Mouse (Mus musculus): ENCODE results near the gene Kcnip1. TPM values are rescaled to one million over a fixed set of nuclear protein-coding genes. Genes with fewer than 3 reads are reported as not detected.

Kcnip1 gene
- total and polyA plus RNA-seq, 2 experiments from 2014 or later, result 0.05 TPM; not detected in 1

DNA sequence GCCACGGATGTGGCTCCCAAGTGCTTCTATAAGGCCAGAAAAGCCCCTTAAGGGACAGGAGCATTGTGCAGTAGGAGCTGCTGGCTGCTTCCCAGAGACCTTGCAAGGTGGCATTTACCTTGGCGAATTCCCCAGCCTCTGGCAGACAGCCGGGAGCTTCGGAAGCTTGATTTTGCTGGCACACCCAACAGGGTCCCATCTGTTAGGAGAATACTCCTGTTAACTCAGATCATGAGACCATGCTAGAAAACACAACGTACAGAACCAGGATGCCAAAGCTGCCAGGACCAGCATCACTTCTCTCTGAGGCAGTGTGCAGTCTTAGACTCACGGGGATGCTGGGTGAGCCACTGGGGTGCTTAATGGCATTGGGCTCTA, 165.1 kb downstream of the Kcnip1 start:
- 57% methylated on average over 6 of the region's 6 CpGs for WGBS
- no peaks in the 10 kb centered on the region for H3K27me3 ChIP-seq (ENCODE audit: control insufficient read depth, insufficient read depth, low read length)
- H3K27ac ChIP-seq (ENCODE audit: low read depth), result no peak overlapping the region
- ATAC-seq (ENCODE audit: insufficient read depth, low read depth), result no peak
- no peaks in the 10 kb centered on the region for H3K4me1 ChIP-seq (ENCODE audit: control insufficient read depth, insufficient read depth)
- H3K36me3 ChIP-seq (replicated peaks; ENCODE audit: control insufficient read depth, insufficient read depth, low read length), result no peaks in the 10 kb centered on the region
- no peak for TF ChIP-seq CTCF (IDR thresholded peaks at IDR 0.05; ENCODE audit: low read depth)
- TF ChIP-seq EP300 (IDR thresholded peaks at IDR 0.05; ENCODE audit: low read depth), result no peak
- no peak overlapping the region for H3K4me3 ChIP-seq (ENCODE audit: low read depth, low read length)
- no peak for DNase-seq (ENCODE audit: low spot score)
- H3K4me2 ChIP-seq (ENCODE audit: low read depth, low read length), result no peak overlapping the region
- H3K9ac ChIP-seq (replicated peaks; ENCODE audit: low read depth, low read length), result no peak overlapping the region
- H3K9me3 ChIP-seq (replicated peaks; ENCODE audit: control insufficient read depth, low read length), result no peaks in the 10 kb centered on the region

DNA sequence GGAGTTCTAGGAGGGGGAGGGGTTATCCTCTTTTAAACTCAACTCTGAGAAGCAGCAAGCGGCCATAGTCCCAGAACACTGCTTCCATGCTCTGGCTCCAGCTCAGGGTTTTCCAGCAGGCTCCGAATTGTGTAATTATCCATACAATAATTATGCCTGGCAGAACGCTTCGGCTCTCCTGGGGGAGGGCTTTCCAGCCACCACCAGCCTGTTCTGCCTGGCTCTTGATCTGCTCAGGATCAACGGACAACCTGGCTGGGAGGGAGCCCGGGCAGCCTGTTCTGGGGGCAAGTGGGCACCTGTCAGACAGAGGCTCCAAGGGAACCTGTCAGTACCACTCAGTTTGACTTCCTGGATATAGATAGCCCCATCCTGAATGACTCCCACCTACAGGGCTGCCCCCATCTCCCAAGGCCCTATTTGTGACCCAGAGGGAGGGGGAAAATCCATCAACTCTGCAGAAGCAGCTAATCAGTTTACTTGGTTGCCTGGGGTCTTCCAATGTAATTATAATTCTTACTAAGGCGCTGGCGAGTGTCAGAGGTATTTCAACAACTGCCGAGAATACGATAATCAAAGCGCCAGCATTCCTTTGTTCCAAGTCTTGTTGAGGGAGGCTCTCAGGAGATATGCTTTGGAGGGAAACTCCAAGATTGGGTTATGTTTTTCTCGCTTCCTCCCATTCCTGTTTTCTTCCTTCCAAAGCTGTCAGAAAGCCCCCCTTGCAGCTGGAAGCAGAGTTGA, 165.7 kb downstream of the Kcnip1 start:
- H3K9ac ChIP-seq (replicated peaks; ENCODE audit: low read depth, low read length), result no peak overlapping the region
- H3K4me1 ChIP-seq (ENCODE audit: control insufficient read depth, insufficient read depth), result no peaks in the 10 kb centered on the region
- DNase-seq (ENCODE audit: low spot score) (no peak), ATAC-seq (ENCODE audit: insufficient read depth, low read depth) (no peak)
- no peaks in the 10 kb centered on the region for H3K27me3 ChIP-seq (ENCODE audit: control insufficient read depth, insufficient read depth, low read length)
- WGBS, result 47% methylated on average over 12 of the region's 12 CpGs
- no peaks in the 10 kb centered on the region for H3K36me3 ChIP-seq (replicated peaks; ENCODE audit: control insufficient read depth, insufficient read depth, low read length)
- H3K4me2 ChIP-seq (ENCODE audit: low read depth, low read length), result no peak overlapping the region
- TF ChIP-seq EP300 (IDR thresholded peaks at IDR 0.05; ENCODE audit: low read depth), result no peak
- H3K27ac ChIP-seq (ENCODE audit: low read depth), result no peak overlapping the region
- no peaks in the 10 kb centered on the region for H3K9me3 ChIP-seq (replicated peaks; ENCODE audit: control insufficient read depth, low read length)
- no peak overlapping the region for H3K4me3 ChIP-seq (ENCODE audit: low read depth, low read length)

DNA sequence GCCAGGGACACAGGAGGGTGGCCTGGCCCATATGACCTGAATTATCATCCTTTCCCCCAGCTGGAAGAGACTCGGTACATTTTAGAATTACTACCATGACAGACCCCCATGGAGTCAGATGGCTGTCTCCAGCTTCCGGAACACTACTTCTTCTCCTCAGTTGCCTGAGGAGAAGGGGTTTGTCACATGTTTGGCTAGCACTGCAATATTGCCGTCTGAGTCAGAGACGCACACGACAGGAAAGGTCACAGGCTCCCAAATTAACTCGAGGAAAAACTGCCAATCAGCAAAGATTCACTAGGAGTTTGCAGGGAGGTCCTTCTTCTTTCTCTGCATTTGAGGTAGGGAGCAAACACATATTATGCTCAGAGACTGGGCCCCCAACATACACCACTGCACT, 168.2 kb downstream of the Kcnip1 start:
- no peaks in the 10 kb centered on the region for H3K9me3 ChIP-seq (replicated peaks; ENCODE audit: control insufficient read depth, low read length)
- TF ChIP-seq CTCF (IDR thresholded peaks at IDR 0.05; ENCODE audit: low read depth) (no peak), EP300 (IDR thresholded peaks at IDR 0.05; ENCODE audit: low read depth) (no peak)
- H3K36me3 ChIP-seq (replicated peaks; ENCODE audit: control insufficient read depth, insufficient read depth, low read length), result no peaks in the 10 kb centered on the region
- H3K27ac ChIP-seq (ENCODE audit: low read depth), result no peak overlapping the region
- WGBS, result 37% methylated on average over 6 of the region's 6 CpGs
- H3K4me1 ChIP-seq (ENCODE audit: control insufficient read depth, insufficient read depth), result no peaks in the 10 kb centered on the region
- no peak overlapping the region for H3K4me3 ChIP-seq (ENCODE audit: low read depth, low read length)
- no peak overlapping the region for H3K4me2 ChIP-seq (ENCODE audit: low read depth, low read length)
- DNase-seq (ENCODE audit: low spot score) (no peak), ATAC-seq (ENCODE audit: insufficient read depth, low read depth) (no peak)
- H3K27me3 ChIP-seq (ENCODE audit: control insufficient read depth, insufficient read depth, low read length), result no peaks in the 10 kb centered on the region
- no peak overlapping the region for H3K9ac ChIP-seq (replicated peaks; ENCODE audit: low read depth, low read length)

DNA sequence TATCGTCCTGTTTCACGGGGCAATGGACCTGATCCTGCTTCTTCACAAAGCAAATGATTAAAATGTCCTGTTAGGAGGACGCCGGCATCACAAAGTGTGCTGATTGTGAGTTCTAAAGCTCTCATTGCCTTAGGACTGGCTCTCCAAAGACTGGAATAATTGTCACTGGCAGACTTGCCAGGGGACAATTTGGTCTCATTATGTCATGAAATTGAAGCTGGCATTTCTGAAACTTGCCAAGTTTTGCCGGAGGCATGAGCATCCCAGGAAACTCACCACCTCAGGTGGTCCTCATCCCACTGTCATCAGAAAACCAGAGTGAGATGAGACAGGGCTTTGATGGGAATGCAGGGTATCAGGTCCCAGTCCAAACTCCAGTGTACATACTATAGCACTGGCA, 171.6 kb downstream of the Kcnip1 start:
- TF ChIP-seq CTCF (IDR thresholded peaks at IDR 0.05; ENCODE audit: low read depth) (no peak), EP300 (IDR thresholded peaks at IDR 0.05; ENCODE audit: low read depth) (no peak)
- H3K4me2 ChIP-seq (ENCODE audit: low read depth, low read length), result no peak overlapping the region
- no peaks in the 10 kb centered on the region for H3K27me3 ChIP-seq (ENCODE audit: control insufficient read depth, insufficient read depth, low read length)
- DNase-seq (ENCODE audit: low spot score) (no peak), ATAC-seq (ENCODE audit: insufficient read depth, low read depth) (no peak)
- no peak overlapping the region for H3K4me3 ChIP-seq (ENCODE audit: low read depth, low read length)
- H3K36me3 ChIP-seq (replicated peaks; ENCODE audit: control insufficient read depth, insufficient read depth, low read length), result no peaks in the 10 kb centered on the region
- WGBS, result 83% methylated on average over 5 of the region's 5 CpGs
- H3K27ac ChIP-seq (ENCODE audit: low read depth), result no peak overlapping the region
- H3K9ac ChIP-seq (replicated peaks; ENCODE audit: low read depth, low read length), result no peak overlapping the region
- H3K9me3 ChIP-seq (replicated peaks; ENCODE audit: control insufficient read depth, low read length), result no peaks in the 10 kb centered on the region
- no peaks in the 10 kb centered on the region for H3K4me1 ChIP-seq (ENCODE audit: control insufficient read depth, insufficient read depth)

DNA sequence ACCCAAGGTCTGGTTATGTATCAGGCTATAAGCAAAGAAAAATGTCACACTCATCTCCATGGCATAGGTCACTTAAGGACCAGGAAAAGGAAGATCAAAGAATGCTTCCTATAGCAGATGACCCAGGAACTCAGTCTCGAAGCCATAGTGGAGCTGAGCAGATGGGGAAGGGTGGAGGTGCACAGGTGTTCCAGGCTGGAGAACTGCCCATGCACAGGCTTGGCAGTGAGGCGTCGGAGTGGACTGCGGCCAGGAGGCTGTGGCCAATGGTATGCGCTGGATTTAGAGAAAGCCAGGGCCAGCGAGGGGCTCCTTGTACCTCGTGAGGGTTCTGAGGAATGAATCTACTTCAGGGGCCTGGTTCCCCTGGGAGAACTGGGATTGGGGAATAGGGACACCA, 172.1 kb downstream of the Kcnip1 start:
- H3K27ac ChIP-seq (ENCODE audit: low read depth), result no peak overlapping the region
- no peak for TF ChIP-seq CTCF (IDR thresholded peaks at IDR 0.05; ENCODE audit: low read depth)
- TF ChIP-seq EP300 (IDR thresholded peaks at IDR 0.05; ENCODE audit: low read depth), result no peak
- 78% methylated on average over 7 of the region's 7 CpGs for WGBS
- H3K36me3 ChIP-seq (replicated peaks; ENCODE audit: control insufficient read depth, insufficient read depth, low read length), result no peaks in the 10 kb centered on the region
- DNase-seq (ENCODE audit: low spot score) (no peak), ATAC-seq (ENCODE audit: insufficient read depth, low read depth) (no peak)
- H3K9me3 ChIP-seq (replicated peaks; ENCODE audit: control insufficient read depth, low read length), result no peaks in the 10 kb centered on the region
- H3K4me2 ChIP-seq (ENCODE audit: low read depth, low read length), result no peak overlapping the region
- no peaks in the 10 kb centered on the region for H3K4me1 ChIP-seq (ENCODE audit: control insufficient read depth, insufficient read depth)
- no peak overlapping the region for H3K9ac ChIP-seq (replicated peaks; ENCODE audit: low read depth, low read length)
- H3K4me3 ChIP-seq (ENCODE audit: low read depth, low read length), result no peak overlapping the region
- no peaks in the 10 kb centered on the region for H3K27me3 ChIP-seq (ENCODE audit: control insufficient read depth, insufficient read depth, low read length)
